Mouse (Mus musculus) midbrain, embryonic 11.5 days (tissue): ENCODE results near the gene Abcc9. TPM values are rescaled to one million over a fixed set of nuclear protein-coding genes. Genes with fewer than 3 reads are reported as not detected.
A peak's percentile ranks its signal among the peaks of the same experiment; 100 is the strongest.

Source experiments
- ATAC-seq: fragments of 200-750 bp; cut with Nextera tagmentation; 2 replicates; pipeline ENCODE4 v1.8.0; 2017; ENCODE audit warnings: moderate TSS enrichment, moderate library complexity; ENCODE audit not compliant: low FRiP score
- DNase-seq: peaks from one replicate; pipeline ENCODE4 v3.0.0; 2015; ENCODE audit warnings: low spot score; ENCODE audit errors: missing footprints
- H3K27ac ChIP-seq: fragments of 300-500 bp; sonication (generic); 2 replicates; pipeline ENCODE4 v1.5.1; 2014; ENCODE audit warnings: low read depth, low read length
- H3K27me3 ChIP-seq: fragments of 300-500 bp; sonication (generic); 2 replicates; pipeline ENCODE4 v1.6.1; 2014; ENCODE audit warnings: mild to moderate bottlenecking, low read length, moderate library complexity, mixed read lengths; ENCODE audit not compliant: control insufficient read depth, insufficient read depth
- H3K36me3 ChIP-seq: fragments of 300-500 bp; sonication (generic); 2 replicates; pipeline ENCODE4 v1.6.1; 2014; ENCODE audit warnings: mild to moderate bottlenecking, low read length, moderate library complexity, mixed read lengths; ENCODE audit not compliant: control insufficient read depth, insufficient read depth
- H3K4me1 ChIP-seq: fragments of 300-500 bp; sonication (generic); 2 replicates; pipeline ENCODE4 v1.6.1; 2014; ENCODE audit warnings: low read length; ENCODE audit not compliant: control insufficient read depth, insufficient read depth
- H3K4me2 ChIP-seq: fragments of 300-500 bp; sonication (generic); 2 replicates; pipeline ENCODE4 v1.6.1; 2014; ENCODE audit warnings: mild to moderate bottlenecking, moderate library complexity
- H3K4me3 ChIP-seq: fragments of 300-500 bp; sonication (generic); 2 replicates; pipeline ENCODE4 v1.5.1; 2014; ENCODE audit warnings: low read depth, low read length
- H3K9ac ChIP-seq: fragments of 300-500 bp; sonication (generic); 2 replicates; pipeline ENCODE4 v1.6.1; 2014; ENCODE audit warnings: low read length
- H3K9me3 ChIP-seq: fragments of 300-500 bp; sonication (generic); 2 replicates; pipeline ENCODE4 v1.6.1; 2016; ENCODE audit warnings: low read length; ENCODE audit not compliant: control insufficient read depth
- WGBS: fragments of 180-500 bp; shearing (Covaris S2); extraction: QIAGEN DNeasy Blood & Tissue Kit; methylation state at CpG from one replicate; pipeline ENCODE4 v1.1.7; 2014; 5-methylcytosine and 5-hydroxymethylcytosine counted together
- polyA plus RNA-seq: library from polyadenylated mRNA; unstranded; fragments of >200 nt; fragmentation: Nextera tagmentation; extraction: Ambion mirVana; gene quantifications from 2 replicates; pipeline ENCODE4 v1.2.1, GENCODE M21; 2014

Abcc9 gene
- polyA plus RNA-seq, 1 experiment from 2014 or later: 2.4 TPM

DNA sequence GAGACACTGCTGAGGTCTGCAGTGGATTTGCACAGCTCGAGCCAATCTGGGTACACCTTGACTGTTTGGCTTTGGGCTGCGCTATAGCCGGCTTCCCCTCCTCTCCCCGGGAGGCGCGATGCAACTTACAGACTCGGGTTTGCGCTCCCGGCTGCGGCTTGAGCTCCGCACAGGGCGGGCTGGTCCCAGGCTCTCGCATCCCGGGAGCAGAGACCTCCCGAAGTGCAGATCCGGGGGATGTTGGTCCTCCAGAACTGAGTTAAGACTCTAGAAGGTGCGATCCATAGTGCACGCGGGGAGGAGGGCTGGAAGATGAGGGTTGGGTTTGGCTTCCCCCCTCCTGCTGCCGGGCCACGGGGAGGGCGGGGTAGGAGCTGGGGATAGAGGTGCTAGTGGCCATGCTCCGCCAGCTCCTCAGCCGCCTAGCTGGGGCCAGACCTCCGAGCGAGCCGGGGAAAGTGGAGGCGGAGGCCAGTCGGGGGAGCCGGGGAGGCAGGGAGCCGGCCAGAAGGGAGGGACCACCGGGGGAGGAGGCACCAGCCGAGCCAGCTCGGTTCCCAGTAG is 131.0 kb downstream of the Abcc9 start, which contains the start of gene Kcnj8:
Gene Kcnj8, minus strand, starts transcription at position 560 of the 564 bp plus-strand sequence.
- H3K36me3 ChIP-seq: no peaks in the 10 kb centered on the region
- peaks cover 35% of the 10 kb centered on the region for H3K27me3 ChIP-seq
- ATAC-seq: peak; percentile 94
- H3K9me3 ChIP-seq: no peaks in the 10 kb centered on the region
- peak within 1 kb of the TSS; percentile 39 for H3K4me3 ChIP-seq
- H3K27ac ChIP-seq: no peak within 1 kb of the TSS
- H3K4me1 ChIP-seq: no peaks in the 10 kb centered on the region
- peak within 1 kb of the TSS; percentile 70 for H3K4me2 ChIP-seq
- peak within 1 kb of the TSS; percentile 35; the same call in 1 of the 2 replicates for H3K9ac ChIP-seq
- 1% methylated on average over 34 of the region's 34 CpGs for WGBS
- peak; percentile 97 for DNase-seq

DNA sequence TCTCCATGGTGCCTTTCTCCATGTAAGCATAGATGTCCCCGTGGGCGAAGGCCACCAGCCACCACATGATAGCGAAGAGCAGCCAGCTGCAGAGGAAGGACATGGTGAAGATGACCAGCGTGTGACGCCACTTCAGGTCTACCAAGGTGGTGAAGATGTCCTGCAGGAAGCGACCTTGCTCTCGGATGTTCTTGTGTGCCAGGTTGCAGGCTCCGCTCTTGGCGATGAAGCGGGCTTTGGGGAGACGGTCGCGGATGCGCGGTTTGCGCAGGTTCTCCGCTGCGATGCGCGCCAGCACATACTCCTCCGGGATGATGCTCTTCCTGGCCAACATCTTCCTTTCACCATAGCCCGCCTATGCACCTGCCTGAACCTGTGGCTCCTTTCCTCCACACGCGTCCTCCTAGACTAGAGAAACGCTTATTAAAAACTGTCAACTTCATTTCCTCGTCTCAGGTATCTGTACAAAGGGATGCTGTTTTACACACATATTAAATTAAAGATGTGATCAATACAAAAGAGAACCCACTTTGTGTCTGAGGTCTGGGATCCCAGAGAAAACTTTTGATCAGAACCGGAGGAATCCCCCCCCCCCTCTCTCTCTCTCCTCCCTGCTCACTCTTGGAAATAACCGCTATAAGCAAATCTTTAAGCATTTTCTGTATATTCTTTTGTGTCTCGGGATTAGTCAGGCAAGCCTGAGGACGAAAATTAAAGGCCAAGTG is 131.9 kb downstream of the Abcc9 start:
- 7% methylated on average over 30 of the region's 30 CpGs for WGBS
- no peak for ATAC-seq
- H3K4me1 ChIP-seq: no peaks in the 10 kb centered on the region
- H3K4me2 ChIP-seq: peak overlapping the region; percentile 21
- H3K36me3 ChIP-seq: no peaks in the 10 kb centered on the region
- H3K4me3 ChIP-seq: no peak overlapping the region
- H3K27ac ChIP-seq: no peak overlapping the region
- H3K27me3 ChIP-seq: peaks cover 35% of the 10 kb centered on the region
- H3K9me3 ChIP-seq: no peaks in the 10 kb centered on the region
- DNase-seq: peak; percentile 94
- H3K9ac ChIP-seq: no peak overlapping the region

DNA sequence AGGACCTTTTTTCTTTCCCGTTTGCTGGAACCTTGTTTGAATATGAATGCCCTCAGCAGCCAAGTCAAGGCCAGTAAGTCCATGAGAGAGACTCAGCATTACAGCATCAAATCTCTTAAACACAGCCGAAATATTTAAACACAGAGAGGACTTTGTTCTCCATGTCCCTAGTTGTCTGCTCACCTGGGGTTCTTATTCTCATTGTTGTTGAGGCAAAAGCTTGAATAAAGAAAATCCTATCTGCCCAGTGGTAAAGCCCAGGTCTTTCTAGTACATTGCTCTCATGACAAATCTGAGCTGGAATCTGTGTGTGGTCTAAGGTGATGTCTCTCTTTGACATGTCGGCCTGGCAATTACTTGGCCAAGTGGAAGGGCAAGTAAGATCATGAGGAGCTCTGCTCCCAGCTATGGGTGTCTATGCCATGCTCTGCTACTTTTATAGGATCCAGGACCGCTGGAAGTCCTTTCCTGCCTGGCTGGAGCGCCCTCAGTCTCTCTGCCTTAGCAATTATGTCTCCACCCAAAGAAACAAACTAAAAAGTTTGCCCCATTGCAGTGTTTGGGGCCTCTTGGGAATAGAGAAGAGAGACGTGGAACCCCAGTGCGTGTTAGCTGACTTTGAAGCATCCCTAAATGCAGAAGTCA is 133.3 kb downstream of the Abcc9 start:
- peak; percentile 88 for DNase-seq
- Histone ChIP-seq H3K4me1 (no peaks in the 10 kb centered on the region), H3K27ac (no peak overlapping the region), H3K27me3 (peaks cover 34% of the 10 kb centered on the region), H3K9me3 (no peaks in the 10 kb centered on the region), H3K36me3 (no peaks in the 10 kb centered on the region), H3K9ac (no peak overlapping the region), H3K4me3 (no peak overlapping the region), H3K4me2 (no peak overlapping the region)
- WGBS: 35% methylated on average over 7 of the region's 7 CpGs
- no peak for ATAC-seq

DNA sequence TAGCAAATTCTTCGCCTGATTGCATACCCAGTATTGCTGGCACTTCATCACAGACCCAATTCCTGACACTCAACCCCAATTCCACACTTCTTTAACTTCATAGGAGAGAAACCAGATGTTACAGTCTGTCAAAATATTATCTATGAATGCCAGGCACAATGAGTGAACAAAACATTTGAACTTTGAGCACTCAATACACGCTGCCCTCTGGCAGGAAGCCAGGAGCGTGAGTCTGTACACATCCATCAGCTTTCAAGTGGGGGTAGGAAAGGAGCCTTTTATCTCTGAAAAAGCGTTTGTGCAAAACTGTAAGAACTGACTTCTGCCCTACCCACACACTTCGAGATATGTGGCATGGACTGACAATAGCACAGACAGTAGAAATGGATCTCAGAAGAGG is 134.7 kb downstream of the Abcc9 start:
- WGBS: 78% methylated on average over 5 of the region's 5 CpGs
- Histone ChIP-seq H3K27me3 (peaks cover 28% of the 10 kb centered on the region), H3K4me2 (no peak overlapping the region), H3K9me3 (no peaks in the 10 kb centered on the region), H3K9ac (no peak overlapping the region), H3K36me3 (no peaks in the 10 kb centered on the region), H3K4me3 (no peak overlapping the region), H3K4me1 (no peaks in the 10 kb centered on the region), H3K27ac (no peak overlapping the region)
- DNase-seq (no peak), ATAC-seq (no peak)

- no peak overlapping the region for H3K4me3 ChIP-seq
- ATAC-seq: no peak
- 95% methylated on average over 3 of the region's 3 CpGs for WGBS
Measured at GRCm38 (mm10) chr6:142564746-142565145, 137.4 kb downstream of the Abcc9 start.

DNA sequence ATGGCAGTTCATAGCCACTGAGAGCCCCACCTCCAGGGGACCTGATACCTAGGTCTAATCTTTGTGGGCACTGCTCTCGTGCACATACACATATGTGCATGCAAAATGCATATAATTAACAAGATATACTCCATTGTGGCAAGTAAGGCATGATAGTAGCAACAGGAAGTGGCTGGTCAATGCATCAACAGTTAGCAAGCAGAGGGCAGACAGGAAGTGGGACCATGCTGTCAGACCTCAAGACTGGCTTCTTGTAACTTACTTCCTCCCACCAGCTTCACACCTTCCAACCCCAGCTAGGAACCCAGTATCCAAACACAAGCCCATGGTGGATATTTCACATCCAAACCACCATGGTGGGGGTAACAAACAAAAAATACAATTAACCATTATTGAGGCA is 141.0 kb downstream of the Abcc9 start:
- H3K9me3 ChIP-seq: no peaks in the 10 kb centered on the region
- no peak for DNase-seq
- no peak overlapping the region for H3K4me2 ChIP-seq
- no peak overlapping the region for H3K9ac ChIP-seq
- no peak overlapping the region for H3K4me3 ChIP-seq
- H3K4me1 ChIP-seq: no peaks in the 10 kb centered on the region
- no peaks in the 10 kb centered on the region for H3K27me3 ChIP-seq
- WGBS: 74% methylated on average over 1 of the region's 1 CpGs
- no peak for ATAC-seq
- H3K36me3 ChIP-seq: no peaks in the 10 kb centered on the region
- H3K27ac ChIP-seq: no peak overlapping the region

More at GRCm38 (mm10) chr6:142564746-142565145, 137.4 kb downstream of the Abcc9 start:
- Histone ChIP-seq H3K27ac (no peak overlapping the region), H3K4me2 (no peak overlapping the region), H3K9ac (no peak overlapping the region), H3K4me1 (no peaks in the 10 kb centered on the region), H3K27me3 (peaks cover 13% of the 10 kb centered on the region), H3K9me3 (no peaks in the 10 kb centered on the region), H3K36me3 (no peaks in the 10 kb centered on the region)
- no peak for DNase-seq

GRCm38 (mm10) chr6:142558772-142559679 is 143.1 kb downstream of the Abcc9 start:
- Histone ChIP-seq H3K36me3 (no peaks in the 10 kb centered on the region), H3K4me3 (no peak overlapping the region), H3K4me2 (no peak overlapping the region), H3K27me3 (no peaks in the 10 kb centered on the region), H3K27ac (no peak overlapping the region), H3K4me1 (no peaks in the 10 kb centered on the region), H3K9me3 (no peaks in the 10 kb centered on the region), H3K9ac (no peak overlapping the region)
- 84% methylated on average over 10 of the region's 10 CpGs for WGBS
- DNase-seq (no peak), ATAC-seq (no peak)

- H3K4me3 ChIP-seq: no peak overlapping the region
- H3K4me2 ChIP-seq: no peak overlapping the region
- H3K36me3 ChIP-seq: no peaks in the 10 kb centered on the region
- H3K9me3 ChIP-seq: no peaks in the 10 kb centered on the region
- H3K27me3 ChIP-seq: no peaks in the 10 kb centered on the region
- no peaks in the 10 kb centered on the region for H3K4me1 ChIP-seq
- H3K9ac ChIP-seq: no peak overlapping the region
- ATAC-seq (no peak), DNase-seq (no peak)
- 81% methylated on average over 10 of the region's 10 CpGs for WGBS
- H3K27ac ChIP-seq: no peak overlapping the region
Measured at GRCm38 (mm10) chr6:142558076-142558475, 144.0 kb downstream of the Abcc9 start.
